Mouse (Mus musculus) liver, adult 10 weeks (tissue): ENCODE measurements around the gene Sgf29. TPM values are rescaled to one million over a fixed set of nuclear protein-coding genes. Genes with fewer than 3 reads are reported as not detected.

ENCODE experiments used
- polyA plus RNA-seq: library from polyadenylated mRNA; stranded (reverse); fragments of 350-450 nt; fragmentation: Illumina TruSeq; extraction: RNeasy Lipid Tissue Mini Kit (QIAGEN cat#74804); gene quantifications from one replicate; pipeline ENCODE4 v1.2.3, GENCODE M21; 2014; ENCODE audit warnings: low read depth, low replicate concordance

Sgf29 gene
- 4.4 TPM for polyA plus RNA-seq

GRCm38 (mm10) chr7:126649231-126650051 lies at the start of gene Sgf29:
Sgf29 (plus strand) TSS chr7:126649309.

GRCm38 (mm10) chr7:126630824-126631518 lies 18.1 kb upstream of the Sgf29 start, which contains the start of gene Nupr1:
Nupr1 (minus strand) TSS chr7:126630861.

DNA sequence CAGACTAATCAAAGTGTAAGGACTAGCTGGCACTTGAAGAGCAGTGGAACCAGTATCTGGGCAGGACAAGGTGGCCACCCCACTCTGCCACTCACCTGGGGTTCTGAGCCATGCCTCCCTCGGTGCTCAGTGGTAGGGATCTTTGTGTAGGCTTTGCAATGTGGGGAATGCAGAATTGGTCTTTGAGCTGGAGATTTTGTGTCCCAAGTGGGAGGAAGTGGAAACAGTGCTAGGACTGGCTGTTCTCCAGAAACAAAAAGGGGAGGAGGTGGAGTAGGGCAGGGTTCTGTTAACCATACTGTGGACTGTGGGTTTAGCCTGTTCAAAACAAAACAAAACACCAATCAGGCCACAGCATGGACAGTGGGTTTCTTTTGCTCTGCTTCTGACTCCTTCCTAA lies 27.1 kb downstream of the Sgf29 start, which contains the start of gene Sult1a1:
Gene Sult1a1, minus strand, starts transcription at position 226 of the 400 bp plus-strand sequence.

GRCm38 (mm10) chr7:126695210-126695611 lies 46.1 kb downstream of the Sgf29 start, which contains the start of gene Bola2:
Bola2 (plus strand) TSS chr7:126695401.

GRCm38 (mm10) chr7:126695631-126696207 lies 46.6 kb downstream of the Sgf29 start, which contains the start of gene Slx1b:
Slx1b (minus strand) TSS chr7:126695784.

DNA sequence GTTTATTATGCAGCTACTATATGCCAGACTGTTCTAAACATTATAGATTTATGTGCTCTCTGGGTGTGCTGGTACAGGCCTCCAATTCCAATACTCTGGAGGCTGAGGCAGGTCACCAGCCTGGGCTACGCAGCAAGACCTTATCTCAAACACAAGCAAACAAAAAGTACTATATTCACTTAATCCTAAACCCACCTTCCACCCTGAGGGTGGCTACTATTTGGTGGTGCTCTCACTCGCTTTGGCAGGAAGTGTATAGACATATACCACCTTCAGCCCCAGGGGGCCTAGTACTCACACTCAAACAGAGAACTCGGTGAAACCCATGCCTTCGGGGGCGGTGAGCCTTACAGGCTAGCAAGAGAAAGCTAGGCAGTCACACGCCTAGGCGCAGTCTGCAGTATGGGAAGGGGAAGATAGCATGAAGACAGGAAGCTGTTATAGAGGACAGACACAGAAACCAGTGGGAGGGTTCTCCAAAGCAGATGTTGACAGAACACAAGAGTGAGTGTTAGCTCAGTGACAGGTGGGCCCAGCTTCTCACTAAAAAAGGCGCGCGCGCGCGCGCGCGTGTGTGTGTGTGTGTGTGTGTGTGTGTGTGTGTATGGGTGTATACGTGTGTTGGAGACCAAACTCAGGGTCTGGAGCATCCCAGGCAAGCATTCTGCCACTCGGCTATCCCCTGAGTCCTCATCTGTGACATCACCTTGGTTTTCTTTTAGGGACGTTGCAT lies 58.5 kb downstream of the Sgf29 start, which contains the start of gene Coro1a:
Gene Coro1a, minus strand, starts transcription at position 346 of the 733 bp plus-strand sequence.

Other genes with a start within 250 kb of the Sgf29 start
- gene Cd19, start 234.4 kb upstream of the Sgf29 start, polyA plus RNA-seq: 0.26 TPM
- gene Rabep2, start 220.6 kb upstream of the Sgf29 start, polyA plus RNA-seq: 1.0 TPM
- 0.11 TPM for gene Atp2a1, start 186.2 kb upstream of the Sgf29 start, polyA plus RNA-seq
- gene Sh2b1, start 173.9 kb upstream of the Sgf29 start, polyA plus RNA-seq: 3.6 TPM
- 10.8 TPM for gene Tufm, start 161.9 kb upstream of the Sgf29 start, polyA plus RNA-seq
- 13.8 TPM for gene Atxn2l, start 145.9 kb upstream of the Sgf29 start, polyA plus RNA-seq
- gene Eif3c, start 82.9 kb upstream of the Sgf29 start, polyA plus RNA-seq: 71.2 TPM
- gene Apobr, start 64.4 kb upstream of the Sgf29 start, polyA plus RNA-seq: 0.24 TPM
- gene Cln3, start 63.5 kb upstream of the Sgf29 start, polyA plus RNA-seq: 1.3 TPM
- gene Il27, start 54.4 kb upstream of the Sgf29 start, polyA plus RNA-seq: not detected
- gene Nupr1, start 18.4 kb upstream of the Sgf29 start, polyA plus RNA-seq: not detected
- 1,146 TPM for gene Sult1a1, start 27.1 kb downstream of the Sgf29 start, polyA plus RNA-seq
- gene Bola2, start 46.1 kb downstream of the Sgf29 start, polyA plus RNA-seq: not detected
- 2.0 TPM for gene Slx1b, start 46.5 kb downstream of the Sgf29 start, polyA plus RNA-seq
- 2.7 TPM for gene Coro1a, start 58.5 kb downstream of the Sgf29 start, polyA plus RNA-seq
- gene Mapk3, start 110.3 kb downstream of the Sgf29 start, polyA plus RNA-seq: 5.9 TPM
- not detected for gene Gdpd3, start 117.0 kb downstream of the Sgf29 start, polyA plus RNA-seq
- 10.0 TPM for gene Ypel3, start 127.6 kb downstream of the Sgf29 start, polyA plus RNA-seq
- not detected for gene Tbx6, start 132.2 kb downstream of the Sgf29 start, polyA plus RNA-seq
- gene Ppp4c, start 143.2 kb downstream of the Sgf29 start, polyA plus RNA-seq: 19.8 TPM
- gene Fam57b, start 148.4 kb downstream of the Sgf29 start, polyA plus RNA-seq: not detected
- not detected for gene 4930451I11Rik, start 182.3 kb downstream of the Sgf29 start, polyA plus RNA-seq
- gene Doc2a, start 198.1 kb downstream of the Sgf29 start, polyA plus RNA-seq: not detected
- 3.6 TPM for gene Hirip3, start 212.7 kb downstream of the Sgf29 start, polyA plus RNA-seq
- 4.8 TPM for gene Ino80e, start 213.1 kb downstream of the Sgf29 start, polyA plus RNA-seq
- gene Taok2, start 235.4 kb downstream of the Sgf29 start, polyA plus RNA-seq: 3.4 TPM